Mouse (Mus musculus): ENCODE measurements around the gene Nxpe4. TPM values are rescaled to one million over a fixed set of nuclear protein-coding genes. Genes with fewer than 3 reads are reported as not detected.

Nxpe4 gene
- polyA plus RNA-seq (2014; fragmentation: Illumina TruSeq; extraction: RNeasy Lipid Tissue Mini Kit (QIAGEN cat#74804); ENCODE audit: low read depth, low replicate concordance), result 2.5 TPM

GRCm38 (mm10) chr9:48161505-48162192 is at the start of gene Nxpe4:
Nxpe4 (plus strand) TSS chr9:48162023.

GRCm38 (mm10) chr9:48353148-48353698 is 191.4 kb downstream of the Nxpe4 start, which contains the start of gene Nxpe2:
Nxpe2 (minus strand) TSS chr9:48353454.

Other genes with a start within 250 kb of the Nxpe4 start
- gene Nxpe2, start 191.4 kb downstream of the Nxpe4 start, polyA plus RNA-seq (2014; fragmentation: Illumina TruSeq; extraction: RNeasy Lipid Tissue Mini Kit (QIAGEN cat#74804); ENCODE audit: low read depth, low replicate concordance), result 2.3 TPM